In genomic region chr10:83544103-83544479, GRCm38 (mm10) we compare ENCODE assay signal across 8 mouse cellular contexts. TPM values are rescaled to one million over a fixed set of nuclear protein-coding genes. Genes with fewer than 3 reads are reported as not detected.
A peak's percentile ranks its signal among the peaks of the same experiment; 100 is the strongest.
DNase-seq lines count a peak whose midpoint lies in the region; ATAC-seq and TF ChIP-seq lines count a peak whose summit lies in the region.

No protein-coding gene starts in this region.

- H3K4me1 ChIP-seq in heart, embryonic 12.5 days (replicated peaks): peaks cover 15% of the 10 kb centered on the region
- no peaks in the 10 kb centered on the region; the same call in 1 of the 2 replicates for H3K4me1 ChIP-seq in brown adipose tissue, adult 24 weeks (ENCODE audit: control insufficient read depth, insufficient read depth, insufficient read length, low read length)
- H3K4me1 ChIP-seq in hindbrain, embryonic 12.5 days: peaks cover 15% of the 10 kb centered on the region
- H3K4me1 ChIP-seq in stomach, embryonic 16.5 days (ENCODE audit: control insufficient read depth, insufficient read depth, low read length): peaks cover 7% of the 10 kb centered on the region; the same call in 1 of the 2 replicates

- WGBS in heart, embryonic 12.5 days: under 1% methylated on average over 41 of the region's 41 CpGs
- WGBS in hindbrain, embryonic 12.5 days: 0% methylated on average over 28 of the region's 41 CpGs
- 0% methylated on average over 36 of the region's 41 CpGs for WGBS in stomach, embryonic 16.5 days

- H3K9ac ChIP-seq in heart, embryonic 12.5 days: peak overlapping the region; percentile 80
- peak overlapping the region; percentile 89 for H3K9ac ChIP-seq in hindbrain, embryonic 12.5 days
- peak overlapping the region; percentile 85 for H3K9ac ChIP-seq in stomach, embryonic 16.5 days (ENCODE audit: low read length)

- peaks cover 39% of the 10 kb centered on the region for H3K79me3 ChIP-seq in C2C12 (ENCODE audit: low read depth)

- peaks cover 9% of the 10 kb centered on the region for H3K36me3 ChIP-seq in heart, embryonic 12.5 days
- peaks cover 27% of the 10 kb centered on the region for H3K36me3 ChIP-seq in C2C12 (ENCODE audit: control insufficient read depth, insufficient read depth)
- peaks cover 9% of the 10 kb centered on the region for H3K36me3 ChIP-seq in hindbrain, embryonic 12.5 days
- H3K36me3 ChIP-seq in stomach, embryonic 16.5 days (ENCODE audit: control insufficient read depth, insufficient read depth, low read length): 0 out of 2 replicates have a peak, but pooled peaks cover 4% of the 10 kb centered on the region

- no peak for DNase-seq in heart, postnatal 14 days
- DNase-seq in lung, postnatal 14 days: peak; percentile 63
- no peak for DNase-seq in frontal cortex, postnatal 14 days (ENCODE audit: low spot score in 2 of 2)

- peak; percentile 93 for ATAC-seq in heart, embryonic 12.5 days (ENCODE audit: insufficient number of reproducible peaks, low FRiP score)
- peak; percentile 93 for ATAC-seq in hindbrain, embryonic 12.5 days (ENCODE audit: low FRiP score)
- peak; percentile 92 for ATAC-seq in stomach, embryonic 16.5 days (ENCODE audit: insufficient read depth, low FRiP score)

- peak overlapping the region; percentile 66 for H3K4me2 ChIP-seq in heart, embryonic 12.5 days
- peak overlapping the region; percentile 59 for H3K4me2 ChIP-seq in hindbrain, embryonic 12.5 days (replicated peaks)
- peak overlapping the region; percentile 74 for H3K4me2 ChIP-seq in stomach, embryonic 16.5 days (ENCODE audit: low read depth, low read length)

- H3K79me2 ChIP-seq in C2C12 (ENCODE audit: control insufficient read depth, insufficient read depth): peaks cover 54% of the 10 kb centered on the region

- peak overlapping the region; percentile 87 for H3ac ChIP-seq in C2C12 (ENCODE audit: control insufficient read depth, insufficient read length, low read depth)

- no peaks in the 10 kb centered on the region for H3K27me3 ChIP-seq in heart, embryonic 12.5 days (replicated peaks)
- H3K27me3 ChIP-seq in C2C12 (ENCODE audit: control insufficient read depth, insufficient read depth, insufficient read length): no peaks in the 10 kb centered on the region
- no peaks in the 10 kb centered on the region; the same call in 1 of the 2 replicates for H3K27me3 ChIP-seq in hindbrain, embryonic 12.5 days
- H3K27me3 ChIP-seq in stomach, embryonic 16.5 days (ENCODE audit: control insufficient read depth, insufficient read depth, low read length): no peaks in the 10 kb centered on the region

- peak overlapping the region; percentile 78 for H3K27ac ChIP-seq in heart, embryonic 12.5 days (ENCODE audit: poor library complexity, severe bottlenecking)
- peak overlapping the region; percentile 85 for H3K27ac ChIP-seq in brown adipose tissue, adult 24 weeks (replicated peaks; ENCODE audit: low read depth, low read length)
- H3K27ac ChIP-seq in hindbrain, embryonic 12.5 days: peak overlapping the region; percentile 91
- H3K27ac ChIP-seq in stomach, embryonic 16.5 days (ENCODE audit: low read length): peak overlapping the region; percentile 79

- TF ChIP-seq CTCF in C2C12 (IDR thresholded peaks at IDR 0.05; ENCODE audit: control insufficient read depth, insufficient read depth, insufficient read length): no peak

- intact Hi-C loops in heart, postnatal 14 days (cut with DNase I): no loop called here

- H3K9me3 ChIP-seq in heart, embryonic 12.5 days (replicated peaks): 0 out of 2 replicates have a peak, but pooled peaks cover 4% of the 10 kb centered on the region
- no peaks in the 10 kb centered on the region for H3K9me3 ChIP-seq in hindbrain, embryonic 12.5 days (replicated peaks)
- no peaks in the 10 kb centered on the region for H3K9me3 ChIP-seq in stomach, embryonic 16.5 days (replicated peaks; ENCODE audit: control insufficient read depth, low read length)

- H3K4me3 ChIP-seq in heart, embryonic 12.5 days: peak overlapping the region; percentile 96
- H3K4me3 ChIP-seq in C2C12 (ENCODE audit: insufficient read depth, poor library complexity, severe bottlenecking): peak overlapping the region; percentile 65
- H3K4me3 ChIP-seq in brown adipose tissue, adult 24 weeks (ENCODE audit: insufficient read depth, low read depth, low read length): peak overlapping the region; percentile 90
- peak overlapping the region; percentile 94 for H3K4me3 ChIP-seq in hindbrain, embryonic 12.5 days
- H3K4me3 ChIP-seq in stomach, embryonic 16.5 days (replicated peaks; ENCODE audit: low read length): peak overlapping the region; percentile 85

TF ChIP-seq in C2C12, 6 proteins besides CTCF, POLR2A, EP300 and RAD21:
- TF ChIP-seq MYOG (IDR thresholded peaks at IDR 0.05; ENCODE audit: control insufficient read depth, extremely low read depth, insufficient read length) (no peak), CEBPB (IDR thresholded peaks at IDR 0.05; ENCODE audit: low read depth) (no peak), MYOD1 (IDR thresholded peaks at IDR 0.05; ENCODE audit: control insufficient read depth, insufficient read length, low read depth) (no peak), USF1 (IDR thresholded peaks at IDR 0.05; ENCODE audit: low read depth) (no peak), FOSL1 (IDR thresholded peaks at IDR 0.05; ENCODE audit: insufficient read depth, low read length, poor library complexity, severe bottlenecking) (no peak), MAX (IDR thresholded peaks at IDR 0.05) (no peak)

RNA-seq across cellular contexts. Expression of gene Washc4, which starts 0.5 kb away (rescaled TPM):
- polyA plus RNA-seq in heart, embryonic 12.5 days (2016; fragmentation: Nextera tagmentation; extraction: Ambion mirVana): 30.1 and 34.9 TPM in 2 replicates
- total RNA-seq in heart, postnatal 14 days (2021): 10 to 100 TPM; 14.4 to 15.5 TPM
- 4.5 TPM for polyA plus RNA-seq in C2C12 (2012; fragmentation: generic; extraction: Trizol)
- 6.5 and 8.2 TPM in 2 replicates for polyA plus RNA-seq in brown adipose tissue, adult 24 weeks (2012; ENCODE audit: insufficient read depth, insufficient read length, missing spikeins)
- polyA plus RNA-seq in hindbrain, embryonic 12.5 days (2016; fragmentation: Nextera tagmentation; extraction: Ambion mirVana): 38.5 and 42.7 TPM in 2 replicates
- 36.5 and 42.8 TPM in 2 replicates for polyA plus RNA-seq in stomach, embryonic 16.5 days (2015; fragmentation: Nextera tagmentation; extraction: Ambion mirVana)

RNA-seq across cellular contexts. Expression of gene Aldh1l2, which starts 10.2 kb away (rescaled TPM):
- polyA plus RNA-seq in heart, embryonic 12.5 days (2016; fragmentation: Nextera tagmentation; extraction: Ambion mirVana): 13.3 and 14.8 TPM in 2 replicates
- 10 to 100 TPM; 22.8 to 26.5 TPM for total RNA-seq in heart, postnatal 14 days (2021)
- 17.5 TPM for polyA plus RNA-seq in C2C12 (2012; fragmentation: generic; extraction: Trizol)
- polyA plus RNA-seq in brown adipose tissue, adult 24 weeks (2012; ENCODE audit: insufficient read depth, insufficient read length, missing spikeins): 0.25 TPM in 1 of 2 replicates, not detected in the other
- 11.7 and 13.3 TPM in 2 replicates for polyA plus RNA-seq in hindbrain, embryonic 12.5 days (2016; fragmentation: Nextera tagmentation; extraction: Ambion mirVana)
- 2.5 and 2.9 TPM in 2 replicates for polyA plus RNA-seq in stomach, embryonic 16.5 days (2015; fragmentation: Nextera tagmentation; extraction: Ambion mirVana)
